Mouse (Mus musculus): ENCODE results near the gene Sec24c.
A peak's percentile ranks its signal among the peaks of the same experiment; 100 is the strongest.

Sec24c gene

DNA sequence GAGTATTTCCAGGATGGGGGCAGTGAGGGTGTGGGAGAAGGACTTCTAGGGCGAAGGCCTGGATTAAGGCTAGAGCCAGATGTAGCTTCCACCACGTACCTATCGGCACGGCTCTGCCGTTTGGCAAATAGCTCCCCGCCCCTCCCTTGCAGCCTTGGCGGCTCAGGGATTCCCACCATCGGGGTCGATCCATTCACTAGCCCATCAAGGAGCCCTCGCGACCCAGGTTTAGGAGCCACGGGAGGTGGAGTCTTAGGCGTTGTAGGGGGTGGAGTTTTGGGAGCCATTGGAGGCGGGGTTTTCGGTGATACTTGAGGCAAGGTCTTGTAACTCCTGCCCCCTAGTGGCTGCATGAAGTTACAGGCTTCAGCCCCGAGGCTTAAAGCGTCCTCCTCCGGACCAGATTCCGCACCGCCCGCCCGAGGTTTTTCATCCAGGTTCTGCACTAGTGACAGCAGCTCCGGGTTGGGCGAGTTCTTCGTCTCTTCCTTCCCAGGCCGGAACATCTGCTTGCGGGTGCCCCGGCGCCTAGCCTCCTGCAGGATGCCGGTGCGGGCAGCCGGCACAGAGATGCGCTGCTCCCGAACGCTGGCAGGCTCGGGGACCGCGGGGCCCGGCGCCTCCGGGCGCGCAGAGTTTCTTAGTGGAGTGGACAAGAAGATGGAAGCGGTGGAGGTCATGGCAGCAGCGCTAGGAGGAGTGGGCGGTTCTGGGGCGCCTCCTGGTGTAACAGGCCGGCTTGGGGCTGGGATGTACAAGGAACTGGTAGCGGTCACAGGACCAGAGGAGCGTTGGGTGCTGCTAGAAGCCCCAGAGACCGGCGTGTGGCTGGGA, 13.1 kb upstream of the Sec24c start:
- peak; percentile 99 for DNase-seq (ENCODE audit: low read depth)

DNA sequence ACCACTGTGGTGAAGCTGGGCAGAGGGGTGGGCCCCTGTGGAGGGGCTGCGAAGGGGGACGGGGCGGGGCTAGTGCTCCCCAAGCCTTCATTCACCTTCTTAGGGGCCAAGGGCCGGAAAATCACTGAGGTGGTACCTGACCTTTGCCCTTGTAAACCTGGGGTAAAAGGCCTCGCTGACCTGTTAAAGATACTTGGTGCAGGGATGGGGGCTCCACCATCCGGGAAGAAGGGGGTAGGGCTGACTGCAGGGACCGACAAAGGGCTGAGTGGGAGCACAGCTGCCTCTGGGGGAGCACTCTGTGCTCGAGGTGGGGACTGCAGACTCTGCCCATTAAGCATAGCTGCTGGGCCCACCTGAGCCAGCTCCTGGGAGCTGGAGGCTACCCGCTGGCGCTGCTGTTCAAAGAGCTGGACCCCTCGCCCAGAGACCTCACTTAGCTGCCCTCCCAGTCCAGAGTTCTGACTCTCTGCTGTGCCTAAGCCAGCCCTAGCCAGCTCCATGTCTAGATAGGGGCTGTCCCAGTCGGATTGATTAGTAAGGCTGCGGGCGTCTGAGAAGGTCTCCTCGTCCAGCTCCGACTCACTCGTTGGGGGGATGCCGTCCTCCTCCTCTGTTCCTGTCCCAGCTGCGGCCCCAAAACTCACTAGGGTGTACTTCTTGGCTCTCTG, 12.3 kb upstream of the Sec24c start:
- DNase-seq (ENCODE audit: low read depth) = no peak

DNA sequence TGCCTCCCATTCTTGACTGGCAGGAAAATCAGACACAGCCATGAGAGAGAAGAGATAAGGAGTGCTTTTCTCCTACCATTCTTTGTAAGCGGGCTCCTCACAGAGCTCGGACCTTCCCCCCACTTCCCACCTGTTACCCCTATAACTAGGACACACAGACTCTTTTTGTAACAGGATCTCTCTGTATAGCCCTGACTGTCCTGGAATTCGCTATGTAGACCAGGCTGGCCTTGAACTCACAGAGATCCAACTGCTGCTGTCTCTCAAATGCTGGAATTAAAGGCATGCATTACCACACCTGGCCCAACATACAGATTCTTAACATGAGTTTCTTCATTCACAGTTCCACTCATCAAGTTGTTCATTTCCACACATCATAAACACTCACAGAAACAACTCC, 11.4 kb upstream of the Sec24c start:
- no peak for DNase-seq (ENCODE audit: low read depth)

DNA sequence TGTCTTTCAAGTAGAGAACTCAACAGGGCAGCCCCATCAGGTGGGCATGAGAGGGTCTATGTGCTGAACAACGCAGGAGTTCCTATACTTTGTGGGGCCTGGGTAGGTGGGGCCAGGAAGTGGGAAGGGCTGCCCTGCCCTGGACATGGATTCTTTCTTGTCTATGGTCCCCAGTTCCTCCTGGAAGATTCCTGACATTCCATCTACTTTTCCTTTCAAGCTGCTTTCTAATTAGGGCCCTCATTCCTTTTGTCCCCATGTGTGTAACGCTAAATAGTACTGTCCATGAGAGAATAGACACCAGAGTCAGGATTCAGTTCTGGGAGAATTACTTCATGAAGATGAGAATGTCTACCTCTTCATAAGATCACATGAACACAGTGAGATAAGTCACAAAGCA, 10.5 kb upstream of the Sec24c start:
- DNase-seq (ENCODE audit: low read depth) = no peak

DNA sequence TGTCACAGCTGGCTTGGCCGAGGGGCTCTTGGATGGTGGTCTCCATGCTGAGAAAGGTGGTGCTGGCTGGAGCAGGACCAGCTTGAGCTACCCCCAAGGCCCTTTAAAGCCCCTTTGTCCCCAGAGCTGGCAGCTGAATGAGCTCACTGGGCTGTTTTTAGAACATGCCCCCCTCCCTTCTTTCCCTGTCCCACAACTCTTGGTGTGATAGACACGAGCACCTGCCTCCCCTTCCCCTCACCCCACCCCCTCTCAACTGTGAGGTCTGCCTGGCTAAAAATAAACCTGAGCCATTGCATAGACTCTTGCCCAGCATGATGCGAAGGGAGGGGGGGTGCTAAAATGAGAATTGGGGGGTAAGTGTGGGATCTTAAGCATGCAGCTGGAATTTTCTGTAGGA, 9.7 kb upstream of the Sec24c start:
- no peak for DNase-seq (ENCODE audit: low read depth)

DNA sequence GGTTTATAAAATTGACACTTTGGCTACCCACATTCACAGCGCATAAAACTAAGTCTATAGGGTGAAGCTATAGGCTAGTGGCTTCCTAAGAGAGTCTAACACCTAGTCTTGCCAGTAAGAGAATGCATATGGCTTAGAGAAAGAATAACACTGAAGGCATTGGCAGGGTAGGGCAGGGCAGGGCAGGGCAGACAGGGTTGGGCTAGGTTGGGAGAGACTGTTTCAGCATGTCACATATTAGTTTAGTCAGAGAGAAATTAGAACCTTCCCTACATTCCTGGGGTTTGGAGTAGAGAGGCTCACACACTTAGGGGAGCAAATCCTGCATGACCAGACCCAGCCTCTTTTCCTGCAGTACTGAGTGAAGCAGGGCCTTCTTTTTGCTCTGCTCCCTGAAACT, 6.6 kb upstream of the Sec24c start:
- no peak for DNase-seq (ENCODE audit: low read depth)

DNA sequence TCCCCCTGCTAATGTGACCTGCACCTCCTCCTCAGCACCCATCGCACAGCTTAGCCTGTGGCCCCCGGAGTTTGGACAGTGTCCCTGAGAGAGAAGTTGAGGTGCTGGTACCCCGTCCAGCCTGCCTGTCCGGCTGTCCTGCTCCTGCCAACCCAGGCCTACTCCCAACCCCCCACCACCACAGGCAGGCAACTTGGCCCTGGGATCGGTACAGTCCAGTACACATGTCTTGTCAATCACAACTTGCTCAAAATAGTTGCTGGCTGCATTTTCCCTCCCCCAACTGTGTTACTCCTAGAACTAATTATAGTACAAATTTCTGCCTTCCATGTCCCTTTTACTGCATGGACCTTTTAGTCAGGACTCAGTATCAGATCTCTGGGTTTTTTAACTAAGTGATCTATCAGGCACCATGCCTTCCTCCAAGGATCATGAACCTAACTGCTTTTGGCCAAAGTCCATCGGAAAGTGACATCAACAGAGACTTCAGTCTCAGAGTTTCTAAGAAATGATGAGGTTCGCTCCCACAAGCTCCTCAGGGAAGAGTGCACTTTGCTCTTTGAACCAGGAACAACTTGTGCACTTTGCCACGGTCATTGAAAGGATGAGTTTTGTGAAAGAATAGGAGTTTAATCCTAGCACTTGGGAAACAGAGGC, 5.8 kb upstream of the Sec24c start, which contains the start of gene Synpo2l:
Gene Synpo2l (minus strand): TSS at position 201 of the 657 bp plus-strand sequence.
- no peak for DNase-seq (ENCODE audit: low read depth)

DNA sequence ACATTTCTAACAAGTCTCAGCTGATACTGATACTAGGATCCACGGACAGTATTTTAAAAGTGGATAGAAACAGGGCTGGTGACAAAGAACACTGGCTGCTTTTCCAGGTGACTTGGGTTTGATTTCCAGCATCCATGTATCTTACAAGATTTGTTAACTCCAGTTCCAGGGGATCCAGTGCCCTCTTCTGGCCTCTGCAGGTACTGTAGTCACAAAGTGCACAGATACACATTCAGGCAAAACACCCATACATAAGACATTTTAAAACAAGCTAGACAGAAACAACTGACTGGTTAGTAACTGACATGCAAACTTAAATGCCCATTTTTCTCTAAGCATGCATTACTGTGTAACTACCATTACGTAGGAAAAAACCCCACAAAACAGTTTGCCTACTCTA, 1.1 kb upstream of the Sec24c start:
- peak; percentile 80 for DNase-seq (ENCODE audit: low read depth)

DNA sequence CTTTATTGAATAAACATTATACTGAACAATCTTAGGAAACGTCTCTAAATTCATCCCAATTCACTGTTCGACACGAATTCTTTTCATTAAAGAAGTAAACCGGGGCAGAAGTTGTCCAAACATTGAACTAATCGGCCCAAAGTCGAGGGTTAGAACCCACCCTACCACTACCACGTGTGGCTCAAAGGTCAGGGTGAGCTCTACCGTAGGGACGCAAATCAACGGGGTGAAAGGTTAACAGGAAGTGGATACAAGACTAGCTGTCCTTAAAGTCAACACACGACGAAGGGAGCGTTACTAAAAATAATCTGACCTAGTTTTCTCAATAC, 409 bp upstream of the Sec24c start:
- no peak for DNase-seq (ENCODE audit: low read depth)

DNA sequence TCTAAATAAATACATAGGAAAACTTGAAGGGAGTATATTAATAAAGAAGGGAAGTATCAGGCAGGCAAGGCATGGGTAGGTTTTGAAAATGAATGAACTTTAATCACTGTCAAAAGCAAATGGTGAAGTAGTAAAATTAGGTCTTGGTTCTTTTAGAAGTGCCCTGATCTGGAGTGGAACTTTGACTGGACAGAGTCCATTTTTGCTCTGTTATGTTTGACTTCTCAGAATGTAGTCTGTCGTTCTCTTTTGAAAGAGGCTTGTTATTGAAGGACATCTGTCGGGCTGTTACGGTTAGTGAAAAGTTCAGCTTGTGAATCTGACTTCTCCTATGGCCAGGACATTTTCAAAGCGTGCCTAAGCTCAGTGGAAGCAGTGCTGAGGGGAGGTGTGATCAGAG, 3.8 kb downstream of the Sec24c start:
- DNase-seq (ENCODE audit: low read depth) = no peak

DNA sequence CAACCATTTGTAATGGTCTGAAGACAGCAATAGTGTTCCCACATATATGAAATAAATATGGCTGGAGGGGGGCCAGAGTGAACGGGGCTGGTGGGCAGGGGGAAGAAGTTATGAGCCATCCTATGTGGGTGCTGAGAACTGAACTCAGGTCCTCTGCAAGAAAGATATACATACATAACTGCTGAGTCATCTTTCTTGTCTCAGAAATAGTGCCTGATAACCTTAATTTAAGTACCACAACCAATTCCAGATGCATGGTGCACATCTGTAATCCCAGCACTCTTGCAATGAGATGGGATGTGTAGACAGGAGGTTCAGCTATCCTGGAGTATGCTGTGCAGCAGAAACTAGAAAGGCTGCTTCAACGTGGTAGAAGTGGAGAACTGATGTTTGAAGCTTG, 7.6 kb downstream of the Sec24c start:
- DNase-seq (ENCODE audit: low read depth) = no peak

DNA sequence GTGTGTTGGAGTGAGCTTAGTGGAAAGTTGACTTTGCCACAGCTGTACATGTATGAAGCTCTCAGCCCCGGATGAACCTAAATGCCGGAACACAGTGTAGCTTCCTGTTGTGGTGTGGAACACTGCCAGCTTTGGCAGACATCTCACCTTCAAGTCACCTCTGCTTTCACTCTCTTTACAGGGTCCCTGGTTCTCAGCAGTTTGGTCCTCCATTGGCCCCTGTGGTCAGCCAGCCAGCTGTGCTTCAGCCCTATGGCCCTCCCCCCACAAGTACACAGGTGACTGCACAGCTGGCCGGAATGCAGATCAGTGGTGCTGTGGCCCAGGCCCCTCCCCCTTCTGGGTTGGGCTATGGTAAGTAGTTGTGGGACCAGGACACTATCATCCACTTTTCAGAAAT, 8.4 kb downstream of the Sec24c start:
- DNase-seq (ENCODE audit: low read depth) = peak; percentile 87

DNA sequence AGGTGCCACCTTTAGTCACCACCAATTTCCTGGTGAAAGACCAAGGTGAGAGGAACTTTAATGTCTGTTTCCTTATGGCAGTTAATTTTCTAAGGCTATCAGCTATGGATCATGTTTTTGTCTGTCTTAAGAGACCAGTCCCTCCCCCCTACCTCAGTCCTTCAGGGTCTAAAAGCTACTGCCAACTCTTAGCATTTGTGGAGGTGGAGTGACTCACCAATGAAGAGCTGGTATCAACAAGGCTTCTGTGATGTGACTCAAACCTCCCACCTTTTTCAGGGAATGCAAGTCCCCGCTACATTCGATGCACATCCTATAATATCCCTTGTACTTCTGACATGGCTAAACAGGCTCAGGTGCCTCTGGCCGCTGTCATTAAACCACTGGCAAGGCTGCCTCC, 12.5 kb downstream of the Sec24c start:
- no peak for DNase-seq (ENCODE audit: low read depth)

DNA sequence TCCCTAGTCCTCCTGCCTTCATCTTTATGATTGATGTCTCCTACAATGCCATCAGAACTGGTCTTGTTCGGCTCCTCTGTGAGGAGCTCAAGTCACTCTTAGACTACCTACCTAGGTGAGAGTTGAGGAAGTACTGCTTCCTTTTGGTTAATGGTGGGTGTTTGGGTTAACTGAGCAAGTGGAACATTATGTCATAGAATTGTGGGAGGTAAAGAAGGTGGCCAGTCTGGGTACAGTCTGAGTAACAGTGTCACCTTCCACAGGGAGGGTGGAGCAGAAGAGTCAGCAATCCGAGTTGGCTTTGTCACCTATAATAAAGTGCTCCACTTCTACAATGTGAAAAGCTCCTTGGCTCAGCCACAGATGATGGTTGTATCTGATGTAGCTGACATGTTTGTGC, 14.9 kb downstream of the Sec24c start:
- DNase-seq (ENCODE audit: low read depth) = no peak

DNA sequence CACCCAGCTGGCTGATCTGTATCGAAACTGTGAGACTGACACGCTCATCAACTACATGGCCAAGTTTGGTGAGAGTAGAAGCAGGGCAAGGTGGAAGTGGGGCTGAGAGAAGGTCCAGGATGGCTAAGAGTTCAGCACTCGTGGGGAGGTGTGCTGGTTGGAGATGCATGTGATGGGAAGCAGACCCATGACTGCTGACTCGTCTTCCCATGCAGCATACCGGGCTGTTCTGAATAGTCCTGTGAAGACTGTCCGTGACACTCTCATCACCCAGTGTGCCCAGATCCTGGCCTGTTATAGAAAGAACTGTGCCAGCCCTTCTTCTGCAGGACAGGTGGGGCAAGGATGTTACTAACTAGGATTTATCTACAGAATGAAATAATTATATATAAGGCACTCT, 17.7 kb downstream of the Sec24c start:
- DNase-seq (ENCODE audit: low read depth) = no peak

DNA sequence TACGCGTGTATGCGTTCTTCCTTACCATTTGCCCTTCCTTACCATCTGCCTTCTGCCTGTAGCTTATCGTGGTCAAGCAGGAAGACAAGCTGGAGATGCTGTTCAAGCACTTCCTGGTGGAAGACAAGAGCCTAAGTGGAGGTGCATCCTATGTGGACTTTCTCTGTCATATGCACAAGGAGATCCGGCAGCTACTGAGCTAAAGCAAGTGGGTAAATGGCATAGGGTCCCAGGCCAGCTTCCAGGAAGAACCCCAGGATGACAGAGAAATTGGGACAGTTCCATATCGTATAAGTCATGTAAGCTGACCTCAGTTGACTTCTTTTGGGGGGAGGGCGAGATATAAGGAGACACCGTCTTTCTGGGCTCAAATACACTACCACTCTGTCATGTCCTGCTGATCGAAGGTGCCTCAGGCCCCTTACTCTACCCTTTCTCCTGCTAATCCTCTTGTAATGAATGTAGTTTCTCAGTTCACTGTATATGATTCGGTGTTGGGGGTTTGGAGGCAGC, 19.5 kb downstream of the Sec24c start:
- no peak for DNase-seq (ENCODE audit: low read depth)

DNA sequence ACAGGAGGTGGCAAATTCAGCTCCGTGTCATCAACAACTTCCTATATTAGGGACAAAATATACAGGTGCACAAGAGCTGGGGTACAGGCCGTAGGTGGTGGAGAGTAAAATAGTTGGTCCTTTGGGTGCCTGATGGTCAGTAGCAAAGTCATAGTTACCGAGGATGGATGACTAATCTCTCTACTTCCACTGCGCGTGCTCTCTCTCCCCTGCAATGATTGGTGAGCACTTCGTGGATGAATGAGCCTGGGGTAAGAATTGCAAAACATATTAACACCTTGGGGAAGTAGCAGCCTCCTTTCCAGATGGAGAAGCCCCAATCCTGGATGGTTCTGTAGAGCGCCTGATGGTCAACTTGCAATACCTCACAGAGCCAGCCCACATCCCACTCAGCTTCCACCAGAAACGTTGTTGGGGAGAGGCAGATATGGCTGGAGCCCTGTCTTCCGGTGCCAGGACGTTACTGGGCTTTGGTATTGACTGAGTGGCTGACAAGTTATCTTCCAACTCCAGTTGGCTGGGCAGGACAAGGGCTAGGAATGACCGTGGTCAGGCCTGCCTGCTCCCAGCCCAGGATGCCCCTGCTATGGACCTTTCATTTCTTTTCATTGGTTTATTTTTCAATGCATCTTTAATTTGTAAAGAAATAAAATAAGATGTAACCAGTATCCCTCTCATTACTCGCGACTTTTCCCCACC, 20.2 kb downstream of the Sec24c start:
- DNase-seq (ENCODE audit: low read depth) = no peak

DNA sequence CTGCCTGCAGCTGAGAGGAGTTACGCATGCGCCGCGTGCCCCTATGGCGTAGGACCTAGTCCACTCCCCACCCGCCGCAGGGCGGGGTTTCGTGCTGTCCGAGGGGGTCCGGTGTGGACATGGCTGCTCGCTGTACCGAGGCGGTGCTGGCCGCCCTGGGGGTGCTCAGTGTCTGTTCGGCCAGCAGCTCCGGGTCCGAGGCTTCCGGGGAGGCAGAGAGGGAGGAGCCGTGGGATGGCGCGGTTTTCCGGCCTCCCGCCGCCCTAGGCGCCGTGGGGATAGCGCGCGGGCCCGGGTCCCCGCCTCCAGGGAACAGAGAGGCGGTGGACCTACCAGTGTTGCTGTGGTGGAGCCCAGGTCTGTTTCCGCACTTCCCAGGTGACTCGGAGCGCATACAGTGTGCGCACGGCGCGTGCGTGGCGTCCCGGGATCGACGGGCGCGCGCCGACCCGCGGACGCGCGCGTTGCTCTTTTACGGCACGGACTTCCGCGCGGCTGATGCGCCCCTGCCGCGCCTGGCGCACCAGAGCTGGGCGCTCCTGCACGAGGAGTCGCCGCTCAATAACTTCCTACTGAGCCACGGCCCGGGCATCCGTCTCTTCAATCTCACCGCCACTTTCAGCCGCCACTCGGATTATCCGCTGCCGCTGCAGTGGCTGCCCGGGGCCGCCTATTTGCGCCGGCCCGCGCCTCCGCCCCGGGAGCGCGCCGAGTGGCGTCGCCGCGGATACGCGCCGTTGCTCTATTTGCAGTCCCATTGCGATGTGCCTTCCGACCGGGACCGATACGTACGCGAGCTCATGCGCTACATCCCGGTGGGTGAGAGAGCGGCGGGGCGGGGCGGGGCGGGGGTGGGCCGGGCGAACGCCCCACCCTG, 21.0 kb downstream of the Sec24c start, which contains the start of gene Fut11:
Gene Fut11 (plus strand): TSS at position 85 of the 877 bp plus-strand sequence.
- DNase-seq (ENCODE audit: low read depth) = peak; percentile 92

DNA sequence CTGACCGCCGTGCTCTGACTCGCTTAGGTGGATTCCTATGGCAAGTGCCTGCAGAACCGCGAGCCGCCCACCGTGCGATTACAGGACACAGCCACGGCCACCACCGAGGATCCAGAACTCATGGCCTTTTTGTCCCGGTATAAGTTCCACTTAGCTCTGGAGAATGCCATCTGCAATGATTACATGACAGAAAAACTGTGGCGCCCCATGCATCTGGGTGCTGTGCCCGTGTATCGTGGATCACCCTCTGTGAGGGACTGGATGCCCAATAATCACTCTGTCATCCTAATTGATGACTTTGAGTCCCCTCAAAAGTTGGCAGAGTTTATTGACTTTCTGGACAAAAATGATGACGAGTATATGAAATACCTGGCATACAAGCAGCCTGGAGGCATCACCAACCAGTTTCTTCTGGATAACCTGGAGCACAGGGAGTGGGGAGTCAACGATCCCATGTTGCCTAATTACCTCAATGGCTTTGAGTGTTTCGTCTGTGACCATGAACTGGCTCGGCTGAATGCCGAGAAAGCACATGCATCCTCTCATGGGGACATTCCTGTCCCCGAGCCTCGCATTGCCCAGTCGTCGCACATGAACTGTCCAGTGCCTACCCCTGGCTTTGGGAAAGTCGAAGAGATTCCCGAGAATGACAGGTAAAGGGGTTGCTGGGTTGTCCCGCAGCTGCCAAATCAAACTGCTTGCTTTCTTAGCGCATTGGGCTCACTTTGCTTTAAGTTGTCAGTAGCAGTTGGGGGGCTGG, 21.8 kb downstream of the Sec24c start:
- no peak for DNase-seq (ENCODE audit: low read depth)

DNA sequence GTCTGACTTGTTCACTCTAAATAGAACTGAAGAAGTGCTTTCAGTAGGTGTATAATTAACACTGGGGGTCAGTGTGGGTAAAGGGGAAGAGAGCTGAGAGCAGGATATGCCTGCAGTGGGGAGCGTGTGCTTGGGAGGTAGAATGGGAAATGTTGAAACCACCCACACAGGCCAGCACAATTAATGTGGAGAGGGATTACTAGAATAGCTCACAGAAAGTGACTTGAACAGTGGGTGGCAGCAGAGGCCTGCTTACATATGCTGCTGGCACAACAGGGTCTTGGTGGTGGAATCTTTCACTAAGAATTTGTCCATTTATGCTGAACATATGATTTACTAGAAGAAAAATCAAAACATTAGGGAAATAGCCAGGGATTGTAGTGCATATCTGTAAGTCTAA, 22.9 kb downstream of the Sec24c start:
- peak; percentile 63 for DNase-seq (ENCODE audit: low read depth)

DNA sequence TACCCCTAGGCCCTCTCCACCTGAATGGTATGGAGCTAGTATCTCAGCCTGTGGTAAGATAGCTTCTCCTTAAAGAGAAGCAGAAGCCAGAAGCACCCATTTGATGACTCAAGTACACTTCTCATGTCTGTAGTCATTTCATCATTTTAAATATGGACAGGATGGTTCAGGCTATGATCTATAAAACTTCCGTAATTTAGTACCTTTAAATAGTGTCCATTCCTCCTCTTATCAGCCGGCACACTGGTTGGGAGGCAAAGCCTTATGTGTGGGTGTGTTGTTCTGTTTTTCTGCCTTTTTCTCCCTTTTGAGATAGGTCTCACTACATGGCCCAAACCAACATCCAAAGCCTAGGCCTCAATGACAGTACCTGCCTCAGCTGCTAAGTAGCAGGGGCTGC, 24.4 kb downstream of the Sec24c start:
- DNase-seq (ENCODE audit: low read depth) = no peak

Data from induced T-regulatory cell, adult 2 months (primary cell).